ENCODE assay signal across 9 mouse cellular contexts in the genomic region with DNA sequence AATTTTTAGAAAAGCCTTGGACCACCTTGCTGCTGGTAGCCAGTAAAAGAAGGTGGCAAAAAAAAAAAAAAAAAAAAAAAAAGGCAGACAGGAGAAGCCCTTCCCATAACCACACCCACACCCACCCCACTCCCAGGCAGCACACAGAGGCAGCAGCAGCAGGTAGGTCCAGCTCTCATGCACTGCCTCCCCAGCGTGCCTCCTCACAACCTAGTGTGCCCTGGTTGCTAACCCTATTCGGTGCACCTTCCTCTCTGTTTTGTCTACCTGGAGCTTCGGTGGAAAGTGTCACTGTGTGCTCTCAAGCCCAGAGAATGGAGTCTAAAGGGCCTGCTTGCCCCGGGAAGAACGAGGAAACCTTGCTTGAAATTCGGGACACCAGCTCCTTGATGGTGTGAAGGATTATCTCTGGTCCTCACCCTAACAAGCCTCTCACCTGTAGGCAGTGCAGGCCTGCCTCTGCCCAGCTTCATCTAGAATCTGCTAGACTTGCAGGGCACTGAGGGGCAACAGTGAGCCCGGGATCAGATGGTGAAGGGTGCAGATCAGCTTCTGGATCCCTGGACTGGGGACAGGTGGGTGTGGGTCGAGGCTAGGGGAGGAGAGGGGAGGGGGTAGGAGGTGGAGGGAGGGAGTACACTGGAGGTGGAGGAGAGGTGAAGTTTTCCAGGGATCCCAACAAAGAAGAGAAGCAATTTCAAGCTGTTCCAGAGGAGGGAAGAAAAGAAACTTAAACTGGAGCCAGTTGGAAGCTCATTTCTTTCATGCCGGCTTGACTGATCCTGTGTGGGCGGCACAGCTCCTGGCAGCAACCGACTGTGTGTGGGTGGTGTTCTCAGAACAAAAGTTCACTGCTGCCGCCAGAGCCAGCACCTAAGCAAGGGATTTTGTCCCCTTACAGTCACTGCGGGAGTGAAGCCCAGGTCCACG.
DNase-seq lines count a peak whose midpoint lies in the region; ATAC-seq lines count a peak whose summit lies in the region.
"Had no signal": no experiment of that assay in that cellular context is flagged by ENCODE, and none has a peak within 500 bp of the region (broad histone marks: within the 10 kb centered on the region; RNA-seq: fewer than 3 reads in every experiment).

No protein-coding gene starts in this region.

- no peak overlapping the region for H3K4me3 ChIP-seq in heart, embryonic 13.5 days
- H3K4me3 ChIP-seq: heart, adult 2 months had no signal

- peak overlapping the region; percentile 7; the same call in 1 of the 2 replicates for H3K4me2 ChIP-seq in heart, embryonic 13.5 days

- intact Hi-C loops in left cerebral cortex, postnatal 25 days (cut with DNase I) = loop anchor here (1.0 kb wide), 1 partner anchor 73 kb away; no protein-coding TSS in a partner anchor

- 0 out of 2 replicates have a peak, but pooled peaks cover 9% of the 10 kb centered on the region for H3K27me3 ChIP-seq in heart, embryonic 13.5 days (replicated peaks)

- DNase-seq in cerebellum, postnatal 4 days (ENCODE audit: low spot score in 2 of 2) = no peak
- DNase-seq in 3T3-L1 (ENCODE audit: low read depth, low spot score) = peak; percentile 77
- peak; percentile 74 for DNase-seq in cerebellum, adult 11-12 months
- peak; percentile 79 to 95 for DNase-seq in left cerebral cortex, postnatal 25 days (ENCODE audit: low spot score in 2 of 2)
- peak; percentile 89 to 94 for DNase-seq in right cerebral cortex, postnatal 10 days (ENCODE audit: low spot score in 2 of 2)
- DNase-seq in embryo, embryonic 9.5 days (ENCODE audit: extremely low spot score) = no peak

- H3K36me3 ChIP-seq in heart, embryonic 13.5 days = no peaks in the 10 kb centered on the region

- H3K27ac ChIP-seq in heart, embryonic 13.5 days (replicated peaks) = no peak overlapping the region
- H3K27ac ChIP-seq: heart, adult 2 months had no signal

- 41% methylated on average over 14 of the region's 14 CpGs for WGBS in heart, embryonic 13.5 days

- H3K9me3 ChIP-seq in heart, embryonic 13.5 days = no peaks in the 10 kb centered on the region

- H3K9ac ChIP-seq in heart, embryonic 13.5 days = 0 out of 2 replicates have a peak overlapping the region, but pooled peaks have one; percentile 50

- peak; percentile 51; the same call in 1 of the 2 replicates for ATAC-seq in cerebellum, adult (ENCODE audit: insufficient number of reproducible peaks, low FRiP score, low TSS enrichment)
- ATAC-seq in heart, embryonic 13.5 days (ENCODE audit: extremely low read depth, insufficient number of reproducible peaks, low FRiP score, low TSS enrichment) = no peak

- H3K4me1 ChIP-seq in heart, embryonic 13.5 days = peaks cover 19% of the 10 kb centered on the region

Comparison
In these comparisons a context has a peak if more than half of its experiments do, and no peak if none do; other contexts are left out.
1. DNase-seq: peak in 3T3-L1 (single experiment), cerebellum, adult 11-12 months (single experiment), left cerebral cortex, postnatal 25 days (2 of 2) and right cerebral cortex, postnatal 10 days (2 of 2); none in cerebellum, postnatal 4 days (0 of 2) and embryo, embryonic 9.5 days (single experiment).